Mouse (Mus musculus) small intestine, adult 2 months (tissue): Measurements from ENCODE around the gene Slc20a1.

ENCODE experiments used
- CTCF ChIP-seq: fragments of 200-500 bp; IDR thresholded peaks from 2 replicates; pipeline ENCODE4 v1.5.1; 2012; ENCODE audit warnings: low read depth, mild to moderate bottlenecking, control low read depth, inconsistent platforms, low read length, moderate library complexity, mixed read lengths; ENCODE audit not compliant: insufficient replicate concordance, insufficient read length; ENCODE audit errors: extremely low read depth
- POLR2A ChIP-seq: fragments of 200-500 bp; IDR thresholded peaks from 2 replicates; pipeline ENCODE4 v1.6.1; 2012; ENCODE audit warnings: low read depth, mild to moderate bottlenecking, control low read depth, inconsistent platforms, low read length, moderate library complexity

GRCm38 (mm10) chr2:129178182-129178908 is 20.2 kb upstream of the Slc20a1 start:
- TF ChIP-seq CTCF (no peak), POLR2A (no peak)
